In the genomic region with DNA sequence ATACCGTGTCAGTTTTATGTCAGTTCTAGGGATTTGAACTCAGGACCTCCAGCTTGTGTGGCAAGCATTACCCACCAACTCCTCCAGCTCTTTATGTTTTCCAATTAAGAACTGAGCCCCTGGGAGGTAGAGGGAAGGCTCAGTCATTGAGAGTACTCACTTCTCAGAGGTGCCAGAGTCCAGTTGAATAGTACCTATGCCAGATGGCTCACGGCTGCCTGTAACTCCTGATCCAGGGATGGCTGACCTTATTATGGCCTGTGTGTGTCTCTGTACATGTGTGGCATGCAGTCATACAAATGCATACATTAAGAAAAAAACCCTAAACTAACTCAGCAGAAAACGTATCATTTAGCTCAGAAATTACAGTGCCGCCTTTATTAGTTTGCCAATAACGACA, we compare ENCODE assay signal across 21 mouse cellular contexts. TPM values are rescaled to one million over a fixed set of nuclear protein-coding genes. Genes with fewer than 3 reads are reported as not detected.
A peak's percentile ranks its signal among the peaks of the same experiment; 100 is the strongest.
DNase-seq lines count a peak whose midpoint lies in the region; ATAC-seq and TF ChIP-seq lines count a peak whose summit lies in the region.
"Had no signal": no experiment of that assay in that cellular context is flagged by ENCODE, and none has a peak within 500 bp of the region (broad histone marks: within the 10 kb centered on the region; RNA-seq: fewer than 3 reads in every experiment).

No protein-coding gene starts in this region.

- H3K4me3 ChIP-seq in liver, adult 2 months (ENCODE audit: insufficient read depth, low read depth, low read length): no peak overlapping the region
- H3K4me3 ChIP-seq in liver, postnatal 0 days (ENCODE audit: low read depth, low read length): no peak overlapping the region
- no peak overlapping the region for H3K4me3 ChIP-seq in bone marrow macrophage, adult 2 months (ENCODE audit: insufficient read depth, low read length)
- H3K4me3 ChIP-seq in macrophage (ENCODE audit: inconsistent target): no peak overlapping the region
- no peak overlapping the region for H3K4me3 ChIP-seq in cerebellum, adult 2 months (replicated peaks; ENCODE audit: insufficient read depth, low read depth, low read length)
- H3K4me3 ChIP-seq: embryonic facial prominence, embryonic 13.5 days; embryonic facial prominence, embryonic 15.5 days; erythroblast, embryonic 14.5 days; forebrain, embryonic 10.5 days; forebrain, embryonic 12.5 days had no signal

- 79% methylated on average over 5 of the region's 5 CpGs for WGBS in liver, adult 2 months
- WGBS in liver, postnatal 0 days (ENCODE audit: insufficient replicate concordance): 87% methylated on average over 5 of the region's 5 CpGs
- WGBS in macrophage (ENCODE audit: missing documents): 95% methylated on average over 5 of the region's 5 CpGs
- WGBS in cerebellum, adult 2 months: 85% methylated on average over 5 of the region's 5 CpGs

- TF ChIP-seq POLR2A in liver, adult 2 months (IDR thresholded peaks at IDR 0.05; ENCODE audit: extremely low read depth, insufficient read depth, low read length): no peak
- TF ChIP-seq POLR2A in bone marrow macrophage, adult 2 months (IDR thresholded peaks at IDR 0.05; ENCODE audit: borderline replicate concordance, low read depth, low read length): no peak
- TF ChIP-seq POLR2A in cerebellum, adult 2 months (IDR thresholded peaks at IDR 0.05; ENCODE audit: borderline replicate concordance, insufficient read depth, low read length): no peak

- H3K9me3 ChIP-seq in liver, postnatal 0 days (ENCODE audit: low read length): no peaks in the 10 kb centered on the region
- H3K9me3 ChIP-seq: embryonic facial prominence, embryonic 13.5 days; embryonic facial prominence, embryonic 15.5 days; forebrain, embryonic 10.5 days; forebrain, embryonic 12.5 days had no signal

- peak overlapping the region; percentile 13; the same call in 1 of the 2 replicates for H3K27ac ChIP-seq in liver, adult 2 months (replicated peaks; ENCODE audit: insufficient read depth, low read depth, low read length)
- H3K27ac ChIP-seq in liver, postnatal 0 days (ENCODE audit: low read depth): no peak overlapping the region
- peak overlapping the region; percentile 68 for H3K27ac ChIP-seq in bone marrow macrophage, adult 2 months (ENCODE audit: insufficient read depth, low read depth, low read length)
- peak overlapping the region; percentile 22; the same call in 1 of the 2 replicates for H3K27ac ChIP-seq in macrophage
- H3K27ac ChIP-seq in cerebellum, adult 2 months (ENCODE audit: insufficient read depth, low read length): no peak overlapping the region
- H3K27ac ChIP-seq: embryonic facial prominence, embryonic 13.5 days; embryonic facial prominence, embryonic 15.5 days; forebrain, embryonic 10.5 days; forebrain, embryonic 12.5 days had no signal

- H3K4me2 ChIP-seq in liver, postnatal 0 days (ENCODE audit: low read depth, low read length): no peak overlapping the region
- H3K4me2 ChIP-seq: embryonic facial prominence, embryonic 13.5 days; embryonic facial prominence, embryonic 15.5 days; forebrain, embryonic 12.5 days had no signal

- H3K79me2 ChIP-seq in liver, adult 2 months (ENCODE audit: control insufficient read depth, insufficient read depth, low read length): peaks cover 36% of the 10 kb centered on the region; the same call in 1 of the 2 replicates
- peaks cover 98% of the 10 kb centered on the region for H3K79me2 ChIP-seq in macrophage (ENCODE audit: inconsistent target)

- TF ChIP-seq EP300 in liver, postnatal 0 days (IDR thresholded peaks at IDR 0.05; ENCODE audit: low read depth): no peak

- H3K9ac ChIP-seq in liver, adult 2 months (ENCODE audit: low read depth, low read length): no peak overlapping the region
- no peak overlapping the region for H3K9ac ChIP-seq in liver, postnatal 0 days (replicated peaks)
- H3K9ac ChIP-seq: embryonic facial prominence, embryonic 13.5 days; embryonic facial prominence, embryonic 15.5 days; forebrain, embryonic 12.5 days had no signal

- peak; percentile 79 for DNase-seq in liver, adult 2 months (ENCODE audit: extremely low read depth, low read depth, low spot score)
- no peak for DNase-seq in liver, postnatal 0 days
- DNase-seq in cerebellum, adult 2 months: no peak
- DNase-seq: adrenal gland, adult 2 months; adrenal gland, postnatal 10 days; adrenal gland, postnatal 25 days; cerebellum, adult 11-12 months; cerebellum, adult 8-10 months; cerebellum, adult 9-11 months; cerebellum, postnatal 14 days; cerebellum, postnatal 36 days; embryo, embryonic 11 days had no signal

- no peak for ATAC-seq in liver, postnatal 0 days
- ATAC-seq: forebrain, embryonic 14.5 days; forebrain, embryonic 16.5 days had no signal

- TF ChIP-seq CTCF in liver, adult 2 months (IDR thresholded peaks at IDR 0.05; ENCODE audit: low read depth, low read length): no peak
- TF ChIP-seq CTCF in liver, postnatal 0 days (IDR thresholded peaks at IDR 0.05; ENCODE audit: low read depth): no peak
- TF ChIP-seq CTCF in bone marrow macrophage, adult 2 months (IDR thresholded peaks at IDR 0.05; ENCODE audit: low read depth, low read length): no peak
- TF ChIP-seq CTCF in cerebellum, adult 2 months (IDR thresholded peaks at IDR 0.05; ENCODE audit: borderline replicate concordance, insufficient read depth, low read depth, low read length): no peak

- H3K4me1 ChIP-seq in liver, adult 2 months (ENCODE audit: control insufficient read depth, insufficient read depth, low read length): peaks cover 23% of the 10 kb centered on the region
- peaks cover 27% of the 10 kb centered on the region for H3K4me1 ChIP-seq in liver, postnatal 0 days (ENCODE audit: insufficient read depth)
- peaks cover 70% of the 10 kb centered on the region for H3K4me1 ChIP-seq in bone marrow macrophage, adult 2 months (ENCODE audit: control insufficient read depth, insufficient read depth, low read length)
- peaks cover 3% of the 10 kb centered on the region for H3K4me1 ChIP-seq in cerebellum, adult 2 months (ENCODE audit: control insufficient read depth, insufficient read depth, low read length)
- H3K4me1 ChIP-seq: embryonic facial prominence, embryonic 15.5 days; forebrain, embryonic 12.5 days had no signal

- no peaks in the 10 kb centered on the region for H3K27me3 ChIP-seq in liver, adult 2 months (ENCODE audit: control insufficient read depth, insufficient read depth, low read length)
- H3K27me3 ChIP-seq in liver, postnatal 0 days (ENCODE audit: insufficient read depth, low read length): no peaks in the 10 kb centered on the region
- no peaks in the 10 kb centered on the region; the same call in 1 of the 2 replicates for H3K27me3 ChIP-seq in cerebellum, adult 2 months (ENCODE audit: control insufficient read depth, insufficient read depth, low read length)
- H3K27me3 ChIP-seq: embryonic facial prominence, embryonic 13.5 days; embryonic facial prominence, embryonic 15.5 days; forebrain, embryonic 12.5 days had no signal

- peaks cover under 1% of the 10 kb centered on the region; the same call in 1 of the 2 replicates for H3K36me3 ChIP-seq in liver, adult 2 months (ENCODE audit: control insufficient read depth, insufficient read depth, low read length)
- H3K36me3 ChIP-seq in liver, postnatal 0 days (replicated peaks; ENCODE audit: insufficient read depth, low read length): peaks cover 3% of the 10 kb centered on the region
- H3K36me3 ChIP-seq in macrophage (ENCODE audit: inconsistent target): peaks cover 5% of the 10 kb centered on the region; the same call in 1 of the 2 replicates

RNA-seq across cellular contexts. Expression of a gene that starts 14.9 kb away (rescaled TPM):
- 17.2 and 17.8 TPM in 2 replicates for total RNA-seq in liver, adult 2 months (2014; rRNA removed)
- polyA plus RNA-seq in liver, adult 2 months (2012; rRNA removed): 4.2 and 4.7 TPM in 2 replicates
- 2.4 TPM in 2 replicates for polyA plus RNA-seq in liver, postnatal 0 days (2015; fragmentation: Nextera tagmentation; extraction: Ambion mirVana)
- polyA plus RNA-seq in bone marrow macrophage, adult 2 months (2012; ENCODE audit: insufficient read depth, insufficient read length, missing spikeins): 20.6 and 26.3 TPM in 2 replicates
- total RNA-seq in macrophage (2018; cell fraction: chromatin; rRNA removed): 100 to 1,000 TPM in 4 of 26 experiments, 10 to 100 TPM in 22; 19.9 to 164 (median 75.1) TPM
- 10 to 100 TPM in 24 of 26 experiments, 1 to 10 TPM in 2; 6.4 to 18.8 (median 15.0) TPM for total RNA-seq in macrophage (2018; cell fraction: cytosol; rRNA removed)
- total RNA-seq in macrophage (2018; cell fraction: nucleus; rRNA removed): 10 to 100 TPM; 15.3 to 90.5 (median 39.3) TPM
- 10.3 to 11.7 TPM (median 10.9 TPM) in 3 replicates for polyA plus RNA-seq in macrophage (2018)
- 5.4 and 6.0 TPM in 2 replicates for polyA plus RNA-seq in cerebellum, adult 2 months (2012; rRNA removed)

RNA-seq across cellular contexts. Expression of a gene that starts 15.1 kb away (rescaled TPM):
- 9.2 and 11.7 TPM in 2 replicates for total RNA-seq in liver, adult 2 months (2014; rRNA removed)
- 6.4 and 6.5 TPM in 2 replicates for polyA plus RNA-seq in liver, adult 2 months (2012; rRNA removed)
- polyA plus RNA-seq in liver, postnatal 0 days (2015; fragmentation: Nextera tagmentation; extraction: Ambion mirVana): 8.6 TPM in 2 replicates
- polyA plus RNA-seq in bone marrow macrophage, adult 2 months (2012; ENCODE audit: insufficient read depth, insufficient read length, missing spikeins): 16.4 and 16.5 TPM in 2 replicates
- total RNA-seq in macrophage (2018; cell fraction: chromatin; rRNA removed): 100 to 1,000 TPM in 4 of 26 experiments, 10 to 100 TPM in 22; 33.5 to 274 (median 73.5) TPM
- total RNA-seq in macrophage (2018; cell fraction: cytosol; rRNA removed): 10 to 100 TPM; 10.6 to 18.7 (median 13.8) TPM
- 100 to 1,000 TPM in 2 of 26 experiments, 10 to 100 TPM in 24; 21.5 to 227 (median 47.7) TPM for total RNA-seq in macrophage (2018; cell fraction: nucleus; rRNA removed)
- polyA plus RNA-seq in macrophage (2018): 11.2 to 15.9 TPM (median 13.0 TPM) in 3 replicates
- 25.7 and 26.8 TPM in 2 replicates for polyA plus RNA-seq in cerebellum, adult 2 months (2012; rRNA removed)

Comparison
In these comparisons a context has a peak if more than half of its experiments do, and no peak if none do; other contexts are left out.
1. H3K27ac ChIP-seq: peak in liver, adult 2 months (single experiment), bone marrow macrophage, adult 2 months (single experiment) and macrophage (single experiment); none in liver, postnatal 0 days (single experiment) and cerebellum, adult 2 months (single experiment).